Mouse (Mus musculus) bone marrow macrophage, adult 2 months (primary cell): ENCODE measurements at regions not wholly inside any gene's neighbourhood (a gene's known extent, or its start where the extent isn't known, plus 50 kb on each side); places are given as distances from the start of the nearest gene placed in this dataset.

Source experiments
- CTCF ChIP-seq: IDR thresholded peaks from 2 replicates; pipeline ENCODE4 v1.5.1; 2012; ENCODE audit warnings: low read depth, mild to moderate bottlenecking, low read length, moderate library complexity
- POLR2A ChIP-seq: IDR thresholded peaks from 2 replicates; pipeline ENCODE4 v1.6.1; 2012; ENCODE audit warnings: mild to moderate bottlenecking, low read depth, low read length, borderline replicate concordance

DNA sequence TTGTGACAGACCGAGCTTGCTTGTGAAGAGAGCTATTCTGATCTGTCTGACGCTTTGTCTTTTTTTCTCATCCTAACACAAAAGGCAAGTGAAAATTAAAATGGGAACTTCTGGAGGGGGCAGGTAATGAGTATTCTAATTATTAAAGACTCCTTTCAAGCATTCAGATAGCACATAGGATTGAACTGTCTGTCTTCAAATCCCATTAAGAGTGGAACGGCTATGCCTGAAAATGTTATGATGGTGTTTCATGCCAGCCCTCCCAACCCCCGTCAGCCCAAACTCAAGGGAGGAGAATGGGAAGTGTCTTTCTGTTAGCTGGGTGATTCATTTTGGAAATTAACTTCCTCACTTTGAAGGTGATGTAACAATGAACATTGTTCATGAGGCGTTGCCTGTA, 65.4 kb upstream of the Thsd7b start:
- no peak for TF ChIP-seq CTCF
- TF ChIP-seq POLR2A: no peak
